Mouse (Mus musculus): ENCODE measurements around the gene Rab10.

DNA sequence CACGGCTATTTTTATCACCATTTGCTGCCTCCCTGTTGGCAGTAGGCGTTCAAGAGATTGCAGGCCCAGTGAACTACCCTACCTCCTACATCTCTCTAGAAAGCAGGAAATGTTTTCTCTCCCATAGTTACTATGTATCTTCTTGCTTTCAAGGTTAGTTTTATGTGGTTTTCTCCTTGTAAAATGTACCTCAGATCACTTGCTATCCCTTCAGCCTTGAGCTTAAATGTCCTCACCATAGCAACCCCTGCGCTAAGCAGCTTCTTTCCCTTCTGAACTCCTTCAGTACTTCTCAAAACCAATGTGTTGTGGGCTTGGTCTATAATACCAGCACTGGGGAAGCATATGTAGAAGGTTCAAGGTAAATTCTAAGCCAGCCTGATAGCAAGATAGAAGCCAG lies 3.1 kb upstream of the Rab10 start:
- TF ChIP-seq CTCF (conservative IDR thresholded peaks at IDR 0.05; ENCODE audit: low read length) = no peak
- TF ChIP-seq POU5F1 (IDR thresholded peaks at IDR 0.05; ENCODE audit: borderline replicate concordance, low read length) = no peak

Data from E14TG2a.4 (cell line).